Mouse (Mus musculus): Measurements from ENCODE around the gene Trpm3. TPM values are rescaled to one million over a fixed set of nuclear protein-coding genes. Genes with fewer than 3 reads are reported as not detected.

The Trpm3 gene
- 5.4 and 6.4 TPM in 2 replicates for polyA plus RNA-seq (2014; fragmentation: Nextera tagmentation; extraction: Ambion mirVana)

DNA sequence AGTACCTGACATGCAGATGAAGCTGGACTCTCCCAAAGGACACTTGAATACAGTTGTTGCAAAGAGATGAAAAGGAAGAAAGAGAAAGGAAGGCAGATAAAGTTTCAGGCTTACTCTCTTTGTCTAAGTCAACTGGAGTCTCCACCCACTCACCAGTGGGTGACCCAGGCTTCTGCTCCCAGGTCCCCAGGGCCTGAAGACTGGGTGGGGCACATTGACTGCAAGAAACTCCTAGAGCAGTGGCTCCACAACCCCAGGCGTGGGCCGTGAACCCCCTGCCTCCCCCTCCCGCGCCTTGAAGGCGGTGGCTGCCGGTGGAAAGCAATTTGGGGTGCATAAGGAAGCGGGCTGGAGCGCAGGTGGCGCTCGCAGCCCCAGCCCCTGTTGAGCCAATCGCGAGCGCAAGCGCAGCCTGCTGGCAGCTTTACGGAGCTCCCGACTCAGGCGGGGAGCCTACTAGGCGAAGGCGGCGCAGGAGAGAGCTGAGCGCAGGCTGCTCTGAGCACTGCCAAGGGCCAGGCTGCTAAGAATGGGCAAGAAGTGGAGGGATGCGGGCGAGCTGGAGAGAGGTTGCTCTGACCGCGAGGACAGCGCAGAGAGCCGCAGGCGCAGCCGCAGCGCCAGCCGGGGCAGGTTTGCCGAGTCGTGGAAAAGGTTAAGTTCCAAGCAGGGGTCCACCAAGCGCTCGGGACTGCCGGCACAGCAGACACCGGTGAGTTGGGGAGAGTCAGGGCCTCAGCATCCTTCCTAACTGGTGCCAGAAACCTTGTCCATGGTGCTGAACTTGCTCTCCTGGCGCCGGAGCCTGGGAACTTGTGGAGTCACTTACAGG is at the start of gene Trpm3:
Gene Trpm3, plus strand, starts transcription at position 457 of the 832 bp plus-strand sequence.
- DNase-seq (ENCODE audit: low spot score) (peak; percentile 93), ATAC-seq (ENCODE audit: low read depth) (peak; percentile 92)
- Histone ChIP-seq H3K9ac (ENCODE audit: low read depth, low read length) (no peak within 1 kb of the TSS), H3K9me3 (ENCODE audit: control insufficient read depth, low read length) (no peaks in the 10 kb centered on the region), H3K36me3 (ENCODE audit: control insufficient read depth, insufficient read depth, low read length) (no peaks in the 10 kb centered on the region), H3K27me3 (replicated peaks; ENCODE audit: control insufficient read depth, insufficient read depth, low read length) (no peaks in the 10 kb centered on the region; the same call in 1 of the 2 replicates), H3K4me2 (ENCODE audit: low read depth, low read length) (peak within 1 kb of the TSS; percentile 64), H3K27ac (replicated peaks; ENCODE audit: low read depth, low read length) (no peak within 1 kb of the TSS), H3K4me3 (ENCODE audit: low read depth, low read length) (peak within 1 kb of the TSS; percentile 31), H3K4me1 (ENCODE audit: control insufficient read depth, insufficient read depth, low read length) (peaks cover 7% of the 10 kb centered on the region)
- 1% methylated on average over 28 of the region's 39 CpGs for WGBS

DNA sequence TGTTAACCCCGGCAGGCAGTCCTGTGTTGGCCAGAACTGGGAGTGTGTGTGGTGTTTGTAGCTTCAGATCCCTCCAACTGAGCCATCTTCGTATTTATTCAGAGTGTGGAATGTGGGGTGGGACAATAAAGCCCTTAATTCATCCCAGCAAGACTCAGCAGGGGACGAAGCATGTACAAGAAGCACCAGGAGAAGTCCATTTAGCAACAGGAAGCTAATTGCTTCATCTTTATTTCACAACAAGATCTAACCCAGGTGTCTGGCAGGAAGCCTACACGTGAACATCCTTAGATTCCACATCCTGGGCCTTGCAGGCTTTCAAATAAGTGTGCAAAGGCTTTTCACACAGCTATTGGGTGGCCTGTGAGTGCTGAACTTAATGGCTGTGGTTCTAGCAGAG is 38.3 kb upstream of the Trpm3 start:
- Histone ChIP-seq H3K27me3 (replicated peaks; ENCODE audit: control insufficient read depth, insufficient read depth, low read length) (no peaks in the 10 kb centered on the region), H3K4me1 (ENCODE audit: control insufficient read depth, insufficient read depth, low read length) (no peaks in the 10 kb centered on the region), H3K9ac (ENCODE audit: low read depth, low read length) (no peak overlapping the region), H3K4me3 (ENCODE audit: low read depth, low read length) (no peak overlapping the region), H3K27ac (replicated peaks; ENCODE audit: low read depth, low read length) (no peak overlapping the region), H3K36me3 (ENCODE audit: control insufficient read depth, insufficient read depth, low read length) (no peaks in the 10 kb centered on the region), H3K9me3 (ENCODE audit: control insufficient read depth, low read length) (no peaks in the 10 kb centered on the region), H3K4me2 (ENCODE audit: low read depth, low read length) (no peak overlapping the region)
- WGBS, result 29% methylated on average over 4 of the region's 4 CpGs
- peak; percentile 54 for DNase-seq (ENCODE audit: low spot score)
- ATAC-seq (ENCODE audit: low read depth), result no peak

DNA sequence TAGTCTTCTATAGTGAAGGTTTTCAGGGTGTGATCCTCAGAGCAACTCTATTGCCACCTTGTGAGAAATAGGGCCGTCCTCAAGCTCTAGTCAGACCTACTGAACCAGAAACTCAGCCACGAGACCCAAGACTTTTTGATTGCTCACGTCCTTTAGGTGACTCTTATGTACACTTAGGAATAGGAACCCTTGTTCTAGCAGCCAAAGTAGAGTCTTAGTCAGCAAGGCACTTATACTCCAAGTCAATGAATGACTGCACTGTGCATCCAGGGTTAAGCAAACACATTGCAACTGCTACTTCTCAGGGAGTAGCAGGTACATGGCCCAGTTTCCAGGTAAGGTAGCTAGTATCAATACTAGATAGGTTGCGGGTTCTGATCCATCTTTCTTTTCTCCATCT is 35.0 kb upstream of the Trpm3 start:
- DNase-seq (ENCODE audit: low spot score) (no peak), ATAC-seq (ENCODE audit: low read depth) (no peak)
- Histone ChIP-seq H3K4me3 (ENCODE audit: low read depth, low read length) (no peak overlapping the region), H3K4me2 (ENCODE audit: low read depth, low read length) (no peak overlapping the region), H3K27me3 (replicated peaks; ENCODE audit: control insufficient read depth, insufficient read depth, low read length) (no peaks in the 10 kb centered on the region), H3K36me3 (ENCODE audit: control insufficient read depth, insufficient read depth, low read length) (no peaks in the 10 kb centered on the region), H3K4me1 (ENCODE audit: control insufficient read depth, insufficient read depth, low read length) (no peaks in the 10 kb centered on the region), H3K9me3 (ENCODE audit: control insufficient read depth, low read length) (no peaks in the 10 kb centered on the region), H3K27ac (replicated peaks; ENCODE audit: low read depth, low read length) (no peak overlapping the region), H3K9ac (ENCODE audit: low read depth, low read length) (no peak overlapping the region)
- WGBS, result 81% methylated on average over 4 of the region's 4 CpGs

DNA sequence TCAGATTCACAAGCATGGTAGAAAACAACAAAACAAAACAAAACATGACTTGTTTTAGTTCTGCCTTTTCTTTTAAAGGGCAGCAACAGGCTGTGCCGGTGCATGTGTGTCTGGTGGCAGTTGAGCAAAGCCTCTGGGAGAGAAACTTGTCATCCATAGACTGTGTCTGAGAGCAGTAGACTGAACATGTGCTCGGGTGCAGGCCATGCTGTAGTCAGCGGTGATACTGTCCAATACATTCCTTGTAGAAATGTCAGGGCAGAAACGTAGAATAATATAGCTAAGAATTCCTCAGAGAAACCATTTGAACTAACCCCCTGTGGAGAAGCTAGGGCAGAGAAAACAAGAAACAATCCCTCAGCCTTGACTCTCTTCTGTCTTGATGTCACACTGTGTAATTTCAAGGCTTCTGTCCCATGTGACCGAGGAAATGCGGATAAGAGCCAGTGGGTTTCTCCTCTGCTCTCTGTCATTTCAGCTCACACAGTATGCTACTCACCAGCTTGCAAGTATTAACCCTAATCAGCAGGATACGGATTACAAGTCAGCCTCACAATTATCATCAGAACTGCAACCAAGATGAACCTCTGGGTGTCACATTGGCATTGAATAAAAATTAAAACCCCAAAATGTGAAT is 33.9 kb upstream of the Trpm3 start:
- DNase-seq (ENCODE audit: low spot score), result no peak
- no peak overlapping the region for H3K4me2 ChIP-seq (ENCODE audit: low read depth, low read length)
- no peaks in the 10 kb centered on the region for H3K4me1 ChIP-seq (ENCODE audit: control insufficient read depth, insufficient read depth, low read length)
- no peaks in the 10 kb centered on the region for H3K9me3 ChIP-seq (ENCODE audit: control insufficient read depth, low read length)
- H3K9ac ChIP-seq (ENCODE audit: low read depth, low read length), result no peak overlapping the region
- no peak overlapping the region for H3K4me3 ChIP-seq (ENCODE audit: low read depth, low read length)
- WGBS, result 39% methylated on average over 7 of the region's 7 CpGs
- no peak for ATAC-seq (ENCODE audit: low read depth)
- H3K36me3 ChIP-seq (ENCODE audit: control insufficient read depth, insufficient read depth, low read length), result no peaks in the 10 kb centered on the region
- no peaks in the 10 kb centered on the region for H3K27me3 ChIP-seq (replicated peaks; ENCODE audit: control insufficient read depth, insufficient read depth, low read length)
- H3K27ac ChIP-seq (replicated peaks; ENCODE audit: low read depth, low read length), result no peak overlapping the region

DNA sequence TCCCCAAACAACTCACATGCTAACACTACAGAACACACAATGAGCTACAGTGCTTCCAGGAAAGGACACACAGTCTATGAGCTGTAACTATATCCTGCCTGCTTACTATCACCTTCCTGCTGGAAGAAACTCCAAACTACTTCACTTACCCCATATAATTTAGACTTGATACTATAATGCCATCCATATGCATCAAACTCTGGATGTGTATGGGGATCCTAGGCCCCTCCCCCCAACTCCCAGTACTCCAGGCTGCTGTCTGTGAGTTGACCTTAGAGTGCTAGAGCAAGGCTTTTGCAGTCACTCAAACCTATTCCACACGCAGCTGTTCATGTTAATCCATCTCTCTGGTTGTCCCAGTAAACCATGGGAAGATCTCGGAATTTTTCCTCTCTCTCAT is 33.2 kb upstream of the Trpm3 start:
- ATAC-seq (ENCODE audit: low read depth), result no peak
- WGBS, result 27% methylated on average over 2 of the region's 2 CpGs
- no peak overlapping the region for H3K9ac ChIP-seq (ENCODE audit: low read depth, low read length)
- no peaks in the 10 kb centered on the region for H3K9me3 ChIP-seq (ENCODE audit: control insufficient read depth, low read length)
- DNase-seq (ENCODE audit: low spot score), result peak; percentile 9
- H3K4me2 ChIP-seq (ENCODE audit: low read depth, low read length), result no peak overlapping the region
- H3K4me1 ChIP-seq (ENCODE audit: control insufficient read depth, insufficient read depth, low read length), result no peaks in the 10 kb centered on the region
- H3K27me3 ChIP-seq (replicated peaks; ENCODE audit: control insufficient read depth, insufficient read depth, low read length), result no peaks in the 10 kb centered on the region
- H3K36me3 ChIP-seq (ENCODE audit: control insufficient read depth, insufficient read depth, low read length), result no peaks in the 10 kb centered on the region
- no peak overlapping the region for H3K27ac ChIP-seq (replicated peaks; ENCODE audit: low read depth, low read length)
- H3K4me3 ChIP-seq (ENCODE audit: low read depth, low read length), result no peak overlapping the region

DNA sequence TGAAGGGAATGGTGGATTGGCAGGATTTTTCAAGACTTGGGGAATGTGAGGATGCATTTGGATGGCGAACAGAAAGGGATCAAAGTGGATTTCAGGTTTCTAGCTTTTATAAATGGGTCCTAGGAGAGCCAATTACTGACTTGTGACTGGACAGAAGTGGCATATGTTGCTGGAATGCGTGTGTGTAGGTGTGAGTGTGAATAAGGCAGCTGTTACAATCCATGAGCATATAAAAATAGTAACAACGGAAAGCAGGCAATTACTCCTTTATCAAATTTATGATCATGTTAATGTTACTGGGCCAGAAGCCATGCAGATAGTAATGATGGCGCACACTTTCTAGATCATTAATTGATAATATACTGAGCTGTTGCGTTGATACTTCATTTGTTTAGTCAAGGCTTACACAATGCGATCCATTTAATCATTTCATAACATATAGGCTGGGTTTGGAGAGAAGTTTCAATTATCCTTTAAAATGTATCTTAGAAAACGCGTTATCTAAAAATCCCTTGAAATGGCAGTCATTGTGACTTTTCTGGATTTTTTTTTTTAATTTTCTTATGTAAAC is 29.9 kb upstream of the Trpm3 start:
- no peaks in the 10 kb centered on the region for H3K9me3 ChIP-seq (ENCODE audit: control insufficient read depth, low read length)
- no peak overlapping the region for H3K9ac ChIP-seq (ENCODE audit: low read depth, low read length)
- WGBS, result 88% methylated on average over 8 of the region's 8 CpGs
- no peaks in the 10 kb centered on the region for H3K36me3 ChIP-seq (ENCODE audit: control insufficient read depth, insufficient read depth, low read length)
- no peak overlapping the region for H3K27ac ChIP-seq (replicated peaks; ENCODE audit: low read depth, low read length)
- H3K4me2 ChIP-seq (ENCODE audit: low read depth, low read length), result no peak overlapping the region
- no peak for DNase-seq (ENCODE audit: low spot score)
- H3K4me3 ChIP-seq (ENCODE audit: low read depth, low read length), result no peak overlapping the region
- no peaks in the 10 kb centered on the region for H3K27me3 ChIP-seq (replicated peaks; ENCODE audit: control insufficient read depth, insufficient read depth, low read length)
- no peaks in the 10 kb centered on the region for H3K4me1 ChIP-seq (ENCODE audit: control insufficient read depth, insufficient read depth, low read length)
- no peak for ATAC-seq (ENCODE audit: low read depth)

DNA sequence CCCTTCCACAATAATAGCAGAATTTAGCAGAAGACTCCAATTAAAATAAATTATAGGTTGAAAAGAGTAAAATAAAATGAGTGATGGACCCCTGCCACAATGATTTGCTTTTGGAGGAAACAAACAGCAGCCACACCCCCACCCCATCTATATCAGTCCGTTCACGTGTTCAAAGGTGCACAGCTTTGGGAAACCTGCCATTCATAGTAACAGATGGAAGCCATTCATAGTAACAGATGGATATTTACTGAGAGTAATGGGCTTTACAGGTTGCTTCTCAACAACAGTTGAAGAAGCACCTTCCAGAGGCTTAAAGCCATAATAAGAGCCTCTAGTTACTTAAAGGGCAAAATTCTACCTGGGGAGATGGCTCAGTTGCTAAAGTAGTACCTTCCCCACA is 17.9 kb upstream of the Trpm3 start:
- no peak overlapping the region for H3K4me2 ChIP-seq (ENCODE audit: low read depth, low read length)
- H3K4me1 ChIP-seq (ENCODE audit: control insufficient read depth, insufficient read depth, low read length), result no peaks in the 10 kb centered on the region
- H3K9ac ChIP-seq (ENCODE audit: low read depth, low read length), result no peak overlapping the region
- no peaks in the 10 kb centered on the region for H3K27me3 ChIP-seq (replicated peaks; ENCODE audit: control insufficient read depth, insufficient read depth, low read length)
- DNase-seq (ENCODE audit: low spot score) (no peak), ATAC-seq (ENCODE audit: low read depth) (no peak)
- no peak overlapping the region for H3K4me3 ChIP-seq (ENCODE audit: low read depth, low read length)
- no peaks in the 10 kb centered on the region for H3K36me3 ChIP-seq (ENCODE audit: control insufficient read depth, insufficient read depth, low read length)
- H3K27ac ChIP-seq (replicated peaks; ENCODE audit: low read depth, low read length), result no peak overlapping the region
- no peaks in the 10 kb centered on the region for H3K9me3 ChIP-seq (ENCODE audit: control insufficient read depth, low read length)
- WGBS, result 79% methylated on average over 2 of the region's 2 CpGs

DNA sequence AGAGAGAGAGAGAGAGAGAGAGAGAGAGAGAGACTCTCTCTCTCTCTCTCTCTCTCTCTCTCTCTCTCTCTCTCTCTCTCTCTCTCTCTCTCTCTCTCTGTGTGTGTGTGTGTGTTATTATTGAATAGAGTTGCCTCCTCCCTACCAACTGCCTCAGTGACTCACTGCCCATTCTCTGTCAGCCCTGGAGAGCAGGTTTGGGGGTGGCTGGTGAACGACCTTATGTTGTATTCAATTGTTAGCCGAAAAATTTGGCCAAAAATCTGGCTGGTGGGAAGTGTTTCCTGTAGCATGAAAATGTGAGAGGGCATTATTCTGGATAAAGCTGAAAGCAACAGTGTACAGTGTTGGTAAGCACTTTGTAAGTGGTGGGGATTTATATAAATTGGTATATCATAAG is 17.2 kb upstream of the Trpm3 start:
- 90% methylated on average over 2 of the region's 2 CpGs for WGBS

More for the DNA sequence above, 17.2 kb upstream of the Trpm3 start:
- H3K4me1 ChIP-seq (ENCODE audit: control insufficient read depth, insufficient read depth, low read length), result no peaks in the 10 kb centered on the region
- no peak overlapping the region for H3K4me2 ChIP-seq (ENCODE audit: low read depth, low read length)
- no peak overlapping the region for H3K27ac ChIP-seq (replicated peaks; ENCODE audit: low read depth, low read length)
- H3K9ac ChIP-seq (ENCODE audit: low read depth, low read length), result no peak overlapping the region
- H3K4me3 ChIP-seq (ENCODE audit: low read depth, low read length), result no peak overlapping the region
- ATAC-seq (ENCODE audit: low read depth), result no peak
- no peaks in the 10 kb centered on the region for H3K9me3 ChIP-seq (ENCODE audit: control insufficient read depth, low read length)
- no peaks in the 10 kb centered on the region for H3K27me3 ChIP-seq (replicated peaks; ENCODE audit: control insufficient read depth, insufficient read depth, low read length)
- H3K36me3 ChIP-seq (ENCODE audit: control insufficient read depth, insufficient read depth, low read length), result no peaks in the 10 kb centered on the region
- no peak for DNase-seq (ENCODE audit: low spot score)
